Mouse (Mus musculus): ENCODE results near the gene Pigc.
A peak's percentile ranks its signal among the peaks of the same experiment; 100 is the strongest.

The Pigc gene

DNA sequence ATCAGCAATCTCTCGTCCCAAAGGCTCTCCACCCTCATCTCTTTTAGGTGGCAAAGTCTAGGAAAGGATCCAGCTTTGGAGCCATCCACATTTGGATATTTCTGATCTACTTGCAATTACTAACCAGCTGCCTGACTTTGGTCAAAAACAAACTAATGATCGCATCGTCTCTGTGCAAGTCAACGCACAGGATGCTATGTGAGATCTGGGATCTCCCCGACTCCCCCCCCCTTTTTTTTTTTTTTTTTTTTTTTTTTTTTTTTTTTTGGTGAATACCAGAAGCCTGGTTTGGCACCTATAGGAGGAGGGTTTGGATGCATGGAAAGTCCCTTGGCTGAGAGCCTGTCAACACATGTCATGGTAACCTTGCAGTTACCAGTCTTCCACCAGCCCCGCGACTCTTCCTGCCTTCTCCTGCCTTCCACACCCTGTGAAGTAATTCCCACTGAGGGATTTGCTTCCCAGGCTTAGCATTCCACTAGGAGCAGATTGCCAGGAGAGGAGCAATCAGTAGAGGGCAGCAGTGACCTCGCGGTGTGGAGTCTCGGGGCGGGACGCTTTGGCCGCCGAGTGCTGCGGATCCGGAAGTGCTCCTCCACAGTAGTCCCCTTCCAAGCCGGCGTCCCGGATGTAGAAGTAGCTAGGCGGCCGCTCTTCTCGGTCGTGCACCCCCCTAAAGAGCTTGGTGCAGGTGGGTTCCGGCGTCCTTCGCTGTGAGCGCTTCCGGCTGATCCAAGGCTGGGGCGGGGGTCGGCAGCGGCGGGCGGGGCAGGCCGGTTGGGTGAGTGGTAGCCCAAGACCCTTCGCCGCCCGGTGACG lies at the start of gene Pigc:
Gene Pigc, plus strand, starts transcription at position 598 of the 819 bp plus-strand sequence.
- peak; percentile 93 for DNase-seq

DNA sequence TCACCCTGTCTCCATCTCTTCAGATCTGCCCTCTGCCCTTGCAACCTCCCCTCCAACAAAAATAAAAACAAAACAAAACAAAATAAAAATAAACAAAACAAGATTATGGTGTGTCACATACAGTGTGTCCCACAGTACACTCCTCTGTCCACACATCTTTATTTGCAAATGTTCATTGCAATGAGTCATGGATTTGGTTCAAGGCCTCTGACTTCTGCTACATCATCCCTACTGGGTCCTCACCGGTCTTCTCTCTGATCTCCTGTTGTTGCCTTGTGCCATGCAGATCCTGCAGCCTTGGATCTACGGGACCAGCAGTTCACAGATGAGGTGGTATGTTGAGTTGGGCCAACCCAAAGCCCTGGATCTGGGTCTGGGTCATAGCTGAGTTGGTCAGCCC lies 49.4 kb upstream of the Pigc start:
- DNase-seq = no peak

DNA sequence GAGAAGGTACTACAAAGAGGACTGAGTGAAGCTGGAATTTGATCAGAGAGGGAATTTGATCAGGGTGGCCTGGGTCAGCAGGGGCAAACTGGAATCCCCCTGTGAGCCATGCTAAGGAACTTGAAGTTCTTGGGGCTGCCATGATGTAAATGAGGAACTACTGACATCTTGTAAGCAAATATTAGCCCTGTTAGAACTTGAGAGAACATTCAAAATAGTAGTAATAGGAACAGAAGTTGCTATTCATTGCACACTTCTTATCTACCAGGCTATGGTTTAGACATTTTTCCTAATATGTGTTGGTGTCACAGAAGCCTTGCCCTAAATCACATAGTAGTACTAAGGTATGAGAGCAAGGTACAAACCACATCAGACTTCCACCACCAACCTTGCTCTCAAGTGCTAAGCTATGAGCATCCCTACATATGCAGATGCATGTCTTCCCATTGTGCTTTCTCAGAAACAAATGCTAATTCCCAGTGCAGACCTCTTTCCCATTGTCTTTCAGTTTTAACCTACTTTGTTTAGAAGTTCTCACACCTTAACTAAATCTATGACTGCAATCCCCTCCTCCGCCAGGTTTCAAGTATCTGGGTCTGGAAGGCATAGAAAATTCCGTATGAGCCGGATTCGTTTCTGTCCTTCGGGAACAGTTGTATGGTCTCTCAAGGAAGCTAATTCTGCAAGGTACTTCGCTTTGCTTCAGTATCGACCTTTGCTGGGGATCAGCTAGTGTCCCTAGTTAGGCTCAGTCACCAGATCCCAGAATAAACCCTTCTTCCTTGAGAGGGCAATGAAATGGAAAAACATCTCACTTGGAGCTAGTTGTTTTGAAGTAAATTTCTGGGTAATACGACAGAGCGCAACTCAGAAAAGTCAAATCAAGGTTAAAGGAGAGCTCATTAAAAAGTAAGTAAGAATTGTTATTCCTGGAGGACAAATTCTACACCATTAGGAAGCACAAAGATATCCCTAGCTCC lies 48.2 kb upstream of the Pigc start:
- no peak for DNase-seq

DNA sequence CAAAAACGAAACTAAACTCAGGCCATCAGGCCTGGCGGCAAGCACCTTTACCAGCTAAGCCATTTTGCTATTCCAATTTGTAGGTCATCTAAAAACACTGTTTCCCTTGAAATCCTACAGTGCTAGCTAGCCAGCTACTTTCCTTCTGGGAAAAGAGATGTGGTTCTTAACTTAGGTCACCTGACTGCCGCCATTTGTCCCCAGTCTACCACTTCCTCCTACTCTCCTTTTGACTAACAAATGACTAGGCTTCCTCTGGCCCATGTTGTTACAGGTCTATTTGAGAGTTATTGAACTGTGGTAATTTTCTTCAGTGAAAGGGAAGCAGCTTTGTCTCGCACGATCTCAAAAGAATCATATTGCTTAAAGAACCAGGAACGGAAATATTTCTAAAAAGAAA lies 47.1 kb upstream of the Pigc start:
- DNase-seq = no peak

DNA sequence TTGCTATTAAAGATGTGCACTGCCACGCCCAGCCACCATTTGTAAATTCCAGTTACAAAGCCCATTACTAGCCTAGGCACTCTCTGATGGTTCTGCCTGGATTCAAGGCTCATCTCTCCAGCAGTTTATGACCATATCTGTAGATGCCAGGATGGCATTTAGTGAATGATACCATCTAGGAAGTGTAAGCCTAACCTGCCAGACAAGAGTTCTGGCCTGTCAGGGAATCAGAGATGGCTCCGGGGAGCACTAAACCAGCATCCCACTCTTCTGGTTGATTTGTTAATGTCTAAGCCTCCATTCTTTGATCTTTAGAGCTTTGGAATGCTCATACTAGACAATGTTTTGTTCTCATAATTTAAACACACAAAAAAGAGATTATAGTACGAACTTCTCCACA lies 44.7 kb upstream of the Pigc start:
- no peak for DNase-seq

DNA sequence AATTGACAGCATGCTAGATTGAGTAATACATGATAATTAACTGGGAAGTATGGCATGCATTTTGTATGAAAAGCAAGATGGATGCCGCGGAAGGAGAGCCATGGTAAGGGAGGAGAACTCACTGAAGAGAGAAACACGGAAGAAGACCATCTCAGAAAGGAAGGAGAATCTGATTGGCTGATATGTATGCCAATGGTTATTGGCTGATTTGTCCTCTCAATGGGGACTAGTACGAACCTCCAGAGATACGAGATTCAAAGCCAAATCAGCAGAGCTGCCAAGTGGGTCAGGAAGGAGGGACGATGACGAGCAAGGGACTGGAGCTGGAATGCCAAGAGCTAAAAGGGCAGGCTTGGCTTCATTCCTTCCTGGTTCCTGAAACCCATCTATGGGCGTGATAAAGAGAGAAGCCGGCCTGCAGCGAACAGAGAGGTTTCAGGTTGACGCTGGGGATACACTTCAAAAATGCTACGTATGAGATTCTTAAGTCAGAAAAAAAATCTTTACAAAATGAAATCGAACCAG lies 43.6 kb upstream of the Pigc start:
- peak; percentile 9 for DNase-seq

DNA sequence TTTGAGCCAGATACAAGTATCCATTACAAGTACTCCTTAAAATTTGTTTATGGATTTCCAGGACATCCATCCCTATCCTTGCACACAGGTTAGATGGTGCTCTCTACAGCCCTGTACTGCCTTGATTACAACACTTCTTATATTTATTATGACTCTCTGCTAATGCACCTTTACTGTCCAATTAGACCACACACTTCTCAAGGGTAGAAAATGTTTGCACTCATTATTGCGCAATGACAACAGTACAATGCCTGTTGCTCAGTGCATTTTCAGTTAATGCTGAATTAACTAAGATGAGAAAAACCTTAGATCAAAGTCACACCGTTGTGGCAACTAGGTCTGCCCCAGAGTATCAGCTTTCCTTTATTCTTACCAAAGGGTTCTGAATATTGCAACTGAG lies 41.0 kb upstream of the Pigc start:
- no peak for DNase-seq

DNA sequence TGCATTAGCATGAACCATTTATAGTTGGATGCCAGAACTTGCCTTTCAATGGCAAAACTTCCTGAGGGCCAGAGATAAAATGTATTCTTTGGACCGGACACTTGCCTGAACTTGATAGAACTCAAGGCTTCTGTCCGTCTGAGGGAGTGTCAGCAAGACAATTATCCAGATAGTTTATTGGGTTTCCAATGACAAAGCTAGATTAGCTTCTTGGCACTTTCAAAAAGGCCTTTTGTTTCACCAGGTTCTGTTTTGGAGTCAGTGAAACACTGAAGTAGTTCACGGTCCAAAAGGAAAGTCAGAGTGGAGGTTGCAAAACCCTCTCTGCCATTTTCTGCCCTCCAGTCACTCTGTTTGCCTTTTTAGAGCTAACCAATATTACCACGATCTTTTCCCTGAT lies 37.7 kb upstream of the Pigc start:
- DNase-seq = no peak

DNA sequence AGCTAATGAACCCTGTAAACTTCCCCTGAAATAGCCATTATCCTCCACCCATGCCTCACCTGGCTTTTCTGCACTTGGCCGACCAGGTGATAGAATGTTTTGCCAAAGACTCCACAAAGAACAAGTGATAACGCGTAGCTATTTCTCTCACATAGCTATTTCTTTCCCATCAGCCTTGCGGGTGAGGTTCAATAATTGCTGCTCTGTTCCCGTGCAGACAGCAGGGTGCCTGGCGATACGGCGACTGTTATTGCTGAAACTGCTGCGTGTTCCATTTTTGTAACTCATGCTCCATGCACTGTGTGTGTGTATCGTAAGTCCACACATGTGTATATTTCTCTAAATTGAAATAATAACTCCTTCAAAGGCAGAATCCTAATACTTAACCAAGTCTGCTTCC lies 37.2 kb upstream of the Pigc start:
- DNase-seq = no peak

DNA sequence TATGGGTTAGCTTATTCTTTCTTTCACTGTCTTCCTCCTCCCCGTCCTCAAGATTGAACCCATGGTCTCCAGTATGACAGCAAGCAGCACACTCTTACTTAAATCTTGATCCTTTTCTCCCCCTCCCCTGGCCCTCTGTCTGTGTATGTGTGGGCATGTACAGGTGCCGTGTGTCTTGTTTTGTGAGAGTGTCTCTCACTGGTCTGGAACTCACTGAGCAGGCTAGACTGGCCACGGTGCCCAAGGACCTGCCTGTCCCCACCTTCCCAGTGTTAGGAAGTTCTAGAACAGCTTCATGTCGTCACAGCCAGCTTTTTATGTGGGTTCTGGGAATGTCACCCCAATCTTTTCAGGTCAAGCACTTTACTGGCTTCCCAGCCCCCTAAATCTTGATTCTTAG lies 36.7 kb upstream of the Pigc start:
- DNase-seq = no peak

DNA sequence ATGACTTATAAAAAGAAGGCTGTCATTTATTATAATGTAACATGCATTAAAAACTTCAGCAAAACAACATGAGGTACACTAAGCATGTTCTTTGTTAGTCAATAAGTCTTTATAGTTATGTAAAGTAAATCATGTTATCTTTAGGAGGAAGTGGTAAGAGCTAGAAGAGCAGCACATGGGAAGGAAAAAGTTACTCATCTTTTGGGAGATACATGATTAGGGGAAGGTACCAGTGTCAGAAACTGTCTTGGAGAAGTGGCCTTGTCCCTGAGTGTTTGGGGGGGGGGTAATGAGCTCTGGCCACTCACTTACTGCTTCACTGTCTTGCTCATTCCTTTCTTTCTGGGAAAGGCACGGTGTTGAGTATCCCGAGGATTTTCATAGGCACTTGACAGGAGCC lies 26.9 kb upstream of the Pigc start:
- no peak for DNase-seq

DNA sequence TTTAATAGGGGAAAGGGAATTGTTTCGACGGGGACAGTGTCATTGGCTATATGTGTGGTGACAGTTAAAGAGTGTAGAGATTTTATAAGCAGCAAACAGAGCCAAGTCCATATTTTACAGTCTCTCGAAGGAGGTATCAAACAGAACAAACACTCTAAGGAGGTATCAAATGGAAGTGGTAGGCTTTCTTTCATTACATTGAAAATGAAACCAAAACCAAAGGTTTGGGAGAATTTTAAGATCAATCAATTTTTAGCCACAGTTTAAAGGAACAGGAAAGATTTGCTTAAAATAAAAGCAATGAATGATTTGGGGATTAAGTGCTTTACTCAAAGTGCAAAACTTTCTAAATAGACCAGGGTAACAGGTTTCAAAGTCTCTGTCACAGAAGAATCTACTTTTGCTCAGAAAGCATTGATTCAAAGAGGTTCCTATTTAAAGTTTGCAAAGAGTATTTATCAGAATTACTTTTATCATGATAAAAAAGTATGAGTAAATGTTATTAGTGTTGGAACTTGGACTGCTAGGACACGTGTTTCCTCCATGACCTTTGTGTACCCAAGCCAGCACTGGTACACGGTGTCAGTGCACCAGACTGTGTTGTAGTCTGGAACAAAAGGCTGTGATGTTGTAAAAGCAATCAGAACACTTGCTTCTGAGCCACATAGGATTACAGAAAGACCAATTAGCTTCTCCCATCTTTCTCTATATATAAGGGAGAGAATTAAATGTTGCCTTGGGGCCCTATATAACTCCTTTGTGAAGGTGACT lies 17.8 kb upstream of the Pigc start:
- DNase-seq = no peak

DNA sequence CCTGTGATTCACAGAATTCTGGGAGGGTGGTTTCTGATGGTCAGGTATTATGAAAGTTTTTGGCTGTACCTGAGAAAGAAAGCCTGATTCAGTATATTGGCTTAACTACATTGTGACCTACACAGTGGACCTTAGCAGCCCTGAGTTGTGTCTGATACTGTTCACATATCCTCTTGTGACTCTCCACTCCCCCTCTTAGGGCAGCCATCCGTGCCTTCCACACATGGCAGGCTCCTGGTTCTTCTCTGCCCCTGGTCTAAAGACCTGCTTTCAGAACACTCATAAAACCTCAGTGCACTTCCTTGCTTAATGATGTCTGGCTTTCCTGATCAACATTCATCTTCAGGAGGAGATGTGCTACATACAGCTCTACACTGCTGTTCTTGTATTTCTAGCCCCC lies 16.4 kb upstream of the Pigc start:
- DNase-seq = no peak

DNA sequence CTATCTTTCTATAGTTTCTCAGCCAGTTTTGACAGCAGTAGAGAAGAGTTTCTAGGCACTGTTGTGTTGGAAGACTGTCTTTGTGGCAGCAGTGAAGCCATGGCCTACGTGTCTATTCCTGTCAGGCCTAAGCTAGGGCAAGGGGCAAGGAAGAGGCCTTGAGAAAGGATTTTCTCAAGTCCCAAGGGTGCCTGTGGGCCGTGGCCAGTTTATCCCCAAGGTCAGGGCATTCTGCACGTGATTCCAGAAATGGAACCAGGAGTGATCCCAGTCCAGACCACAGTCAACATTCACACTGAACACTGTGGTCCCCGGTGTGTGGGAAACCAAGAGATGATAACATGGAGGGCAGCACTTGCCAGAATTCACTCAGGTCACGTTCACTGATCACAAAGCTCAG lies 13.1 kb upstream of the Pigc start:
- no peak for DNase-seq

DNA sequence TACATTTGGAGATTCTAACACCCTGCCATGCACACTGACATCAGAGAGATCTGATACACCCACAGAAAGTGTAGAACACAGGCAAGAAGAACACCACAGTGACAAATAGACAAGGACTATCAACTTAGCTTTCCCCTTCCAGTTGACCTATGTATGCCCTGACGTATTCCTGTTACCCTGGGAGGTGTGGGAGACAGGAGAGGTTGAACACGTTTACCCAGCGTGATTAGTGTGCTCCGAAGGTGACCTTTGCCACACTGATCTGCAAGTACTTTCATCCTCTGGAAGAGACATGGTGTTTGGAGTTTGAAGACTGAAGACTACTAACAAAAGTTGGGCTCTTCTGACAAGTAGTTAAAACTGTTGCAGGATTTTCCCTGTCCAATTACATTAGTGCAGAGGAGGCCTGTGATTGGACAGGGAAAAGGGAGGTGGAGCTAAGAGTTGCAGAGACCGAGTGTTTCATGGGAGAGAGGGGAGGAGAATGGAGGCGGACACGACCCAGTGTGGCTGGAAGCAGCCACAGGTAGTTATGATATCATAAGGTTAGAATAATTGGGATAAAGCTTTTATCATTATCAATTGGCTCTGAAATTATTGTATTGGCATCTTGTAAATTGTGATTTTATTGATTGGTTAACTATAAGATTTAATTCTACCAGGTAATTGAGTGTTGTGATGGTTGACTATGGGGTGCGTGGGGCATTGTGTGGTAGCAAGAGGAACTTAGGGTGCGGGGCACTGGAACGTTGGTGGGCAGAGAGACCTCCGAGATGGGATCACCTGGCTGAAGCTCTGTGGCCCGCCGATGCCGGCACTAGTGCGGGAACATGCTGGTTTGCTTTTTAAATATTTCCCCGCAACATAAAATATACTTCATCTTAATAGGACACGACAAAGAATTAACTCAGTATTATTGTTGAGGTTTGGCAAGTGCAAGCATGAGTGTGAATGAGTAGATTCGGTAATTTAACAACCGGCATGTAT lies 10.7 kb upstream of the Pigc start:
- DNase-seq = no peak

DNA sequence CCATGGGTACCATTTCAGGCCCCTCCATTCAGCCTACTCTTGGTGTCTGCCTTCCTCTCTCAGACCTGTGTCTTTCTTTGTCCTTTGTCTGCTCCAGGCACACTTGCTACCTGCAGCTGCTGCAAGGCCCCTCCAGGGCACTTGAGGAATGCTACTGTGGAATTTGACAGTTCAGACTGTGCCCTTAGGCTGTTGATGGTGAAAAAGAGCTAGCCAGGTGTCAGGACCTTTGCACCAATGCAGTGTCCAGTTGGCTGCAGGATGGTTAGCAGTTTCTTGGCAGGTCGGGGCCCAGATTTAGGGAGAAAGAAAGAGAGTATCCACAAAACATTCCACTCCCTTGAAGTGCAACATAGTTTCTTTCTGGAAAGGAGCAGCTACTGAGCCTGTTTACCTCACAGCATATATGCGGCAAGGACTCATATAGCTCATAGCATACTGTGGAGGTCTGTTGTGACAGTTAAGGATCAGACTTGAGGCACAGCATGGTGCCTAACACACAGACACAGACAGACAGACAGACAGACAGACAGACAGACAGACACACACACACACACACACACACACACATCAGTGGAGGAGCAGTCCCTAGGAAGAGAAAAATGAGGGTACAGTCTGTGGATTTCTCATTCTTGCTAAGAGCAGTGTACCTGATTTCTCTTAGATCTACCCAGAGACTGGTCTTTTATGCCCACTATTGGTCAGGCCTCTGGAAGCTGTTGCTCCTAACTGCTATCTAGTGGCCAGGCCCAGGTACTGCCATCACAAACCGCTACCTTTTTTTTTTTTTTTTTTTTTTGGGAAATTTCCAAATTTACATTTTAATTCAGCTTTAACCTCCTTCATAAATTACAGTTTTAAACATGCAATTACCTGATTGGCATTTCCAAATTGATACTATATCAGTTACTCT lies 6.3 kb upstream of the Pigc start:
- DNase-seq = no peak

DNA sequence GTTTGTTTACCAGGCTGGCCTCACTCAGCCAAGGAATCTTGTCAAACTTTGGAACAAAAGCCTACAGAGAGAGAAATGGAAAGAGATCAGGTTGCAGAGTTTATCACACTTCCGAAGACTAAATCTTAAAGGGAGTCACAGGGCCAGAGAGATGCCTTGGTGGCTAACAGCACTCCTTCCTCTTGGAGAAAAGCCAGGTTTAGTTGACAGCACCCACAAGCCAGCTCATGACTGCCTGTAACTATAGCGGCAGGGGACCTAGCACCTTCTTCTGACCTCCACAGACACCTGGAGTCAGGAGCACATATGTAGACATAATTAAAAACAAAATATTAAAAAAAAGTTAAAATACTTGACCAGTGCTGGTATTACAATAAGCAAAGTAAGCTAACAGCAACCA lies 1.1 kb upstream of the Pigc start:
- no peak for DNase-seq

DNA sequence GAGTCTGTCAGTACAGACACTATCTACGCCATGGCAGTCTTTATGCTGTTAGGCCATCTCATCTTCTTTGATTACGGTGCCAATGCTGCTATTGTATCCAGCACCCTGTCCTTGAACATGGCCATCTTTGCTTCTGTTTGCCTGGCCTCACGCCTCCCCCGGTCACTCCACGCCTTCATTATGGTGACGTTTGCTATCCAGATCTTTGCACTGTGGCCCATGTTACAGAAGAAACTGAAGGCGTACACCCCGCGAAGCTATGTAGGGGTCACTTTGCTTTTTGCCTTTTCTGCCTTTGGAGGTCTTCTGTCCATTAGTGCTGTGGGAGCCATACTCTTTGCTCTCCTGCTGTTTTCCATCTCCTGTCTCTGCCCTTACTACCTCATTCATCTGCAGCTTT lies 1.9 kb downstream of the Pigc start:
- no peak for DNase-seq

DNA sequence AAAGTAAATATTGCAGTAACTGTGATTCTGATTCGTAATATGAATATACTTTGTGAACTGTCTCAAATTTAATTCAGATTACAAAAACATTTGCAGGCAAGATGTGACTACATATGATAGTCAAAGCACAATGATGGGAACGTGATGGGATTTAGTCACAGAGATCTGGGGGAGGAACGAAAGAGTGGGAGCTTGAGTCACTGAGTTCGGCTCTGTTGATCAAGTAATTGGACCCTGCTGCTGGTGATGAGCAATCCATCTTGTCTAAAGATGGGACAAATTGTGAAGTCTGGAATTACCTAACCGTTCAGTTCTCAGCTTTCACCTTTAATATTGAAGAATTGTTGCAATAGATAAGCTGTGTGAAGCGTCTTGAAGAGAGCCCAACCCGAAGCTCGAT lies 3.2 kb downstream of the Pigc start:
- no peak for DNase-seq
